Mouse (Mus musculus) midbrain, postnatal 0 days (tissue): Measurements from ENCODE around the gene Bbx. TPM values are rescaled to one million over a fixed set of nuclear protein-coding genes. Genes with fewer than 3 reads are reported as not detected.

ENCODE experiments used
- ATAC-seq: fragments of 200-750 bp; cut with Nextera tagmentation; 2 replicates; pipeline ENCODE4 v1.8.0; 2017; ENCODE audit warnings: moderate number of reproducible peaks, mild to moderate bottlenecking, moderate TSS enrichment, moderate library complexity; ENCODE audit not compliant: low FRiP score
- DNase-seq: peaks from one replicate; pipeline ENCODE4 v3.0.0-alpha.2; 2015; ENCODE audit warnings: low spot score
- H3K27ac ChIP-seq: fragments of 300-500 bp; sonication (generic); 2 replicates; pipeline ENCODE4 v1.5.1; 2014; ENCODE audit warnings: low read depth, mild to moderate bottlenecking, low read length, mixed read lengths
- H3K27me3 ChIP-seq: fragments of 300-500 bp; sonication (generic); 2 replicates; pipeline ENCODE4 v1.6.1; 2014; ENCODE audit warnings: low read length, control low read depth, mixed read lengths; ENCODE audit not compliant: insufficient read depth
- H3K36me3 ChIP-seq: fragments of 300-500 bp; sonication (generic); 2 replicates; pipeline ENCODE4 v1.6.1; 2014; ENCODE audit warnings: low read length, control low read depth, mixed read lengths; ENCODE audit not compliant: insufficient read depth
- H3K4me1 ChIP-seq: fragments of 300-500 bp; sonication (generic); 2 replicates; pipeline ENCODE4 v1.6.1; 2014; ENCODE audit warnings: mild to moderate bottlenecking, control low read depth, antibody characterized with exemption, low read length, mixed read lengths; ENCODE audit not compliant: insufficient read depth
- H3K4me2 ChIP-seq: fragments of 300-500 bp; sonication (generic); 2 replicates; pipeline ENCODE4 v1.6.1; 2014; ENCODE audit warnings: low read depth, mild to moderate bottlenecking, low read length, mixed read lengths; ENCODE audit not compliant: poor library complexity, severe bottlenecking
- H3K4me3 ChIP-seq: fragments of 300-500 bp; sonication (generic); 2 replicates; pipeline ENCODE4 v1.5.1; 2014; ENCODE audit warnings: low read depth, mild to moderate bottlenecking, low read length, moderate library complexity
- H3K9ac ChIP-seq: fragments of 300-500 bp; sonication (generic); replicated peaks from 2 replicates; pipeline ENCODE4 v1.6.1; 2014; ENCODE audit warnings: mild to moderate bottlenecking, low read length, moderate library complexity, mixed read lengths; ENCODE audit not compliant: poor library complexity, severe bottlenecking
- H3K9me3 ChIP-seq: fragments of 300-500 bp; sonication (generic); 2 replicates; pipeline ENCODE4 v1.6.1; 2016; ENCODE audit warnings: low read length, control low read depth
- CTCF ChIP-seq: IDR thresholded peaks from 2 replicates; pipeline ENCODE4 v1.5.1; 2016; ENCODE audit warnings: antibody characterized with exemption, mild to moderate bottlenecking
- WGBS: fragments of 180-500 bp; shearing (Covaris S2); extraction: QIAGEN DNeasy Blood & Tissue Kit; methylation state at CpG from one replicate; pipeline ENCODE4 v1.1.7; 2014; 5-methylcytosine and 5-hydroxymethylcytosine counted together
- polyA plus RNA-seq: library from polyadenylated mRNA; unstranded; fragments of >200 nt; fragmentation: Nextera tagmentation; extraction: Ambion mirVana; gene quantifications from 2 replicates; pipeline ENCODE4 v1.2.1, GENCODE M21; 2015
- total RNA-seq: library from RNA; depleted of rRNA; stranded (reverse); fragments of >200 nt; gene quantifications from 2 replicates; pipeline ENCODE4 v1.2.3, GENCODE M21; 2014; rRNA removed

Bbx gene
- total and polyA plus RNA-seq, 2 experiments from 2014 or later = 10.7 to 11.8 TPM

- Histone ChIP-seq H3K4me1 (no peaks in the 10 kb centered on the region), H3K4me2 (no peak overlapping the region), H3K27ac (no peak overlapping the region), H3K9me3 (no peaks in the 10 kb centered on the region), H3K4me3 (no peak overlapping the region), H3K36me3 (no peaks in the 10 kb centered on the region), H3K9ac (no peak overlapping the region), H3K27me3 (no peaks in the 10 kb centered on the region)
- no peak for TF ChIP-seq CTCF
- 87% methylated on average over 5 of the region's 5 CpGs for WGBS
- DNase-seq (no peak), ATAC-seq (no peak)
Observed at GRCm38 (mm10) chr16:50158546-50158945, 273.6 kb downstream of the Bbx start.

- ATAC-seq = no peak; the same call in 1 of the 2 replicates
- Histone ChIP-seq H3K36me3 (no peaks in the 10 kb centered on the region), H3K4me2 (no peak overlapping the region), H3K9me3 (no peaks in the 10 kb centered on the region), H3K27me3 (no peaks in the 10 kb centered on the region), H3K9ac (no peak overlapping the region), H3K27ac (no peak overlapping the region), H3K4me3 (no peak overlapping the region), H3K4me1 (no peaks in the 10 kb centered on the region)
- TF ChIP-seq CTCF = no peak
- 92% methylated on average over 4 of the region's 4 CpGs for WGBS
- DNase-seq = no peak
Observed at GRCm38 (mm10) chr16:50149606-50150005, 282.6 kb downstream of the Bbx start.

- H3K4me3 ChIP-seq = no peak overlapping the region
- no peaks in the 10 kb centered on the region for H3K36me3 ChIP-seq
- WGBS = 60% methylated on average over 2 of the region's 2 CpGs
- H3K9me3 ChIP-seq = no peaks in the 10 kb centered on the region
- no peak overlapping the region for H3K9ac ChIP-seq
- DNase-seq (peak; percentile 76), ATAC-seq (peak; percentile 56; the same call in 1 of the 2 replicates)
- H3K27ac ChIP-seq = no peak overlapping the region
- H3K4me2 ChIP-seq = no peak overlapping the region
- no peak for TF ChIP-seq CTCF
- H3K27me3 ChIP-seq = no peaks in the 10 kb centered on the region
- H3K4me1 ChIP-seq = no peaks in the 10 kb centered on the region
Observed at GRCm38 (mm10) chr16:50147900-50148299, 284.3 kb downstream of the Bbx start.

Other genes with a start within 250 kb of the Bbx start
- gene Ccdc54, start 158.8 kb upstream of the Bbx start, total RNA-seq = not detected in 2 replicates
- not detected in 2 replicates for gene Ccdc54, start 158.8 kb upstream of the Bbx start, polyA plus RNA-seq